Mouse (Mus musculus): ENCODE data around the gene Srrm4. TPM values are rescaled to one million over a fixed set of nuclear protein-coding genes. Genes with fewer than 3 reads are reported as not detected.

Gene Srrm4
- polyA plus RNA-seq (2015; fragmentation: Nextera tagmentation; extraction: Ambion mirVana), result 0.03 and 0.06 TPM in 2 replicates

- no peak within 1 kb of the TSS for H3K4me3 ChIP-seq (replicated peaks)
- 2% methylated on average over 52 of the region's 53 CpGs for WGBS (ENCODE audit: insufficient replicate concordance)
These were observed at the start of gene Srrm4 for GRCm38 (mm10) chr5:116591346-116592048. Gene Srrm4, minus strand, starts transcription at chr5:116591817.

GRCm38 (mm10) chr5:116592801-116593430 lies 1.3 kb upstream of the Srrm4 start:
- ATAC-seq (ENCODE audit: low read depth) (no peak), DNase-seq (no peak)
- Histone ChIP-seq H3K4me2 (no peak overlapping the region), H3K4me3 (replicated peaks) (no peak overlapping the region), H3K27ac (no peak overlapping the region), H3K4me1 (replicated peaks) (no peaks in the 10 kb centered on the region), H3K9ac (no peak overlapping the region), H3K9me3 (replicated peaks) (no peaks in the 10 kb centered on the region; the same call in 1 of the 2 replicates), H3K27me3 (peaks cover 45% of the 10 kb centered on the region), H3K36me3 (no peaks in the 10 kb centered on the region)
- 3% methylated on average over 12 of the region's 12 CpGs for WGBS (ENCODE audit: insufficient replicate concordance)

More at GRCm38 (mm10) chr5:116591346-116592048, at the start of gene Srrm4:
- no peaks in the 10 kb centered on the region for H3K36me3 ChIP-seq
- no peak within 1 kb of the TSS for H3K4me2 ChIP-seq
- DNase-seq (no peak), ATAC-seq (ENCODE audit: low read depth) (no peak)
- H3K9me3 ChIP-seq (replicated peaks), result no peaks in the 10 kb centered on the region; the same call in 1 of the 2 replicates
- no peak within 1 kb of the TSS for H3K9ac ChIP-seq
- H3K4me1 ChIP-seq (replicated peaks), result no peaks in the 10 kb centered on the region
- H3K27me3 ChIP-seq, result peaks cover 45% of the 10 kb centered on the region
- H3K27ac ChIP-seq, result no peak within 1 kb of the TSS

GRCm38 (mm10) chr5:116592049-116592800 lies 608 bp upstream of the Srrm4 start:
- Histone ChIP-seq H3K9me3 (replicated peaks) (no peaks in the 10 kb centered on the region; the same call in 1 of the 2 replicates), H3K9ac (no peak overlapping the region), H3K27ac (no peak overlapping the region), H3K4me3 (replicated peaks) (no peak overlapping the region), H3K4me1 (replicated peaks) (no peaks in the 10 kb centered on the region), H3K27me3 (peaks cover 45% of the 10 kb centered on the region), H3K4me2 (no peak overlapping the region), H3K36me3 (no peaks in the 10 kb centered on the region)
- ATAC-seq (ENCODE audit: low read depth) (no peak), DNase-seq (no peak)
- WGBS (ENCODE audit: insufficient replicate concordance), result 1% methylated on average over 32 of the region's 32 CpGs

- H3K4me3 ChIP-seq (replicated peaks), result no peak overlapping the region
- peaks cover 45% of the 10 kb centered on the region for H3K27me3 ChIP-seq
- 13% methylated on average over 10 of the region's 10 CpGs for WGBS (ENCODE audit: insufficient replicate concordance)
- DNase-seq (no peak), ATAC-seq (ENCODE audit: low read depth) (no peak)
- no peaks in the 10 kb centered on the region for H3K4me1 ChIP-seq (replicated peaks)
- H3K27ac ChIP-seq, result no peak overlapping the region
- no peaks in the 10 kb centered on the region for H3K9me3 ChIP-seq (replicated peaks)
- no peak overlapping the region for H3K9ac ChIP-seq
- H3K4me2 ChIP-seq, result no peak overlapping the region
- no peaks in the 10 kb centered on the region for H3K36me3 ChIP-seq
These were observed 919 bp downstream of the Srrm4 start for GRCm38 (mm10) chr5:116590698-116591097.

- peaks cover 45% of the 10 kb centered on the region for H3K27me3 ChIP-seq
- WGBS (ENCODE audit: insufficient replicate concordance), result 69% methylated on average over 8 of the region's 8 CpGs
- H3K4me3 ChIP-seq (replicated peaks), result no peak overlapping the region
- no peak overlapping the region for H3K4me2 ChIP-seq
- no peak overlapping the region for H3K9ac ChIP-seq
- DNase-seq (no peak), ATAC-seq (ENCODE audit: low read depth) (no peak)
- H3K4me1 ChIP-seq (replicated peaks), result no peaks in the 10 kb centered on the region
- H3K9me3 ChIP-seq (replicated peaks), result no peaks in the 10 kb centered on the region
- no peak overlapping the region for H3K27ac ChIP-seq
- H3K36me3 ChIP-seq, result no peaks in the 10 kb centered on the region
These were observed 2.0 kb downstream of the Srrm4 start for GRCm38 (mm10) chr5:116589631-116590030.

- Histone ChIP-seq H3K27me3 (peaks cover 41% of the 10 kb centered on the region), H3K27ac (no peak overlapping the region), H3K9ac (no peak overlapping the region), H3K4me1 (replicated peaks) (no peaks in the 10 kb centered on the region), H3K4me3 (replicated peaks) (no peak overlapping the region), H3K4me2 (no peak overlapping the region), H3K9me3 (replicated peaks) (no peaks in the 10 kb centered on the region), H3K36me3 (no peaks in the 10 kb centered on the region)
- no peak for ATAC-seq (ENCODE audit: low read depth)
- WGBS (ENCODE audit: insufficient replicate concordance), result 45% methylated on average over 10 of the region's 10 CpGs
- DNase-seq, result no peak
These were observed 2.8 kb downstream of the Srrm4 start for GRCm38 (mm10) chr5:116588836-116589235.

GRCm38 (mm10) chr5:116579533-116579932 lies 12.1 kb downstream of the Srrm4 start:
- Histone ChIP-seq H3K36me3 (no peaks in the 10 kb centered on the region), H3K27me3 (no peaks in the 10 kb centered on the region), H3K9ac (no peak overlapping the region), H3K4me3 (replicated peaks) (no peak overlapping the region), H3K9me3 (replicated peaks) (peaks cover 3% of the 10 kb centered on the region; the same call in 1 of the 2 replicates), H3K27ac (no peak overlapping the region), H3K4me2 (no peak overlapping the region), H3K4me1 (replicated peaks) (no peaks in the 10 kb centered on the region)
- no peak for ATAC-seq (ENCODE audit: low read depth)
- DNase-seq, result no peak
- WGBS (ENCODE audit: insufficient replicate concordance), result 70% methylated on average over 8 of the region's 8 CpGs

- Histone ChIP-seq H3K4me3 (replicated peaks) (no peak overlapping the region), H3K27ac (no peak overlapping the region), H3K9me3 (replicated peaks) (peaks cover 3% of the 10 kb centered on the region; the same call in 1 of the 2 replicates), H3K4me2 (no peak overlapping the region), H3K27me3 (no peaks in the 10 kb centered on the region), H3K9ac (no peak overlapping the region), H3K4me1 (replicated peaks) (no peaks in the 10 kb centered on the region), H3K36me3 (no peaks in the 10 kb centered on the region)
- ATAC-seq (ENCODE audit: low read depth), result no peak
- no peak for DNase-seq
- WGBS (ENCODE audit: insufficient replicate concordance), result 62% methylated on average over 5 of the region's 5 CpGs
These were observed 14.5 kb downstream of the Srrm4 start for GRCm38 (mm10) chr5:116577082-116577481.

GRCm38 (mm10) chr5:116573307-116573706 lies 18.3 kb downstream of the Srrm4 start:
- DNase-seq, result no peak
- Histone ChIP-seq H3K4me2 (no peak overlapping the region), H3K36me3 (no peaks in the 10 kb centered on the region), H3K9ac (no peak overlapping the region), H3K4me1 (replicated peaks) (no peaks in the 10 kb centered on the region), H3K9me3 (replicated peaks) (no peaks in the 10 kb centered on the region), H3K4me3 (replicated peaks) (no peak overlapping the region), H3K27ac (no peak overlapping the region), H3K27me3 (no peaks in the 10 kb centered on the region)
- ATAC-seq (ENCODE audit: low read depth), result no peak
- 48% methylated on average over 9 of the region's 9 CpGs for WGBS (ENCODE audit: insufficient replicate concordance)

GRCm38 (mm10) chr5:116571936-116572335 lies 19.7 kb downstream of the Srrm4 start:
- Histone ChIP-seq H3K4me1 (replicated peaks) (no peaks in the 10 kb centered on the region), H3K9ac (no peak overlapping the region), H3K27ac (no peak overlapping the region), H3K9me3 (replicated peaks) (no peaks in the 10 kb centered on the region), H3K36me3 (no peaks in the 10 kb centered on the region), H3K27me3 (no peaks in the 10 kb centered on the region), H3K4me3 (replicated peaks) (no peak overlapping the region), H3K4me2 (no peak overlapping the region)
- DNase-seq (no peak), ATAC-seq (ENCODE audit: low read depth) (no peak)
- 48% methylated on average over 1 of the region's 5 CpGs for WGBS (ENCODE audit: insufficient replicate concordance)

GRCm38 (mm10) chr5:116571232-116571861 lies 20.3 kb downstream of the Srrm4 start:
- ATAC-seq (ENCODE audit: low read depth) (no peak), DNase-seq (no peak)
- Histone ChIP-seq H3K4me1 (replicated peaks) (no peaks in the 10 kb centered on the region), H3K9me3 (replicated peaks) (no peaks in the 10 kb centered on the region), H3K4me2 (no peak overlapping the region), H3K27me3 (no peaks in the 10 kb centered on the region), H3K4me3 (replicated peaks) (no peak overlapping the region), H3K27ac (no peak overlapping the region), H3K9ac (no peak overlapping the region), H3K36me3 (no peaks in the 10 kb centered on the region)
- 24% methylated on average over 22 of the region's 22 CpGs for WGBS (ENCODE audit: insufficient replicate concordance)

Measured in liver, embryonic 13.5 days (tissue).